Mouse (Mus musculus): Measurements from ENCODE around the gene Kcnj5. TPM values are rescaled to one million over a fixed set of nuclear protein-coding genes. Genes with fewer than 3 reads are reported as not detected.

The Kcnj5 gene
- polyA plus RNA-seq, 2 experiments: 0.74 to 1.3 TPM

- Histone ChIP-seq H3K9me3 (ENCODE audit: control insufficient read depth, low read length) (no peaks in the 10 kb centered on the region), H3K4me2 (ENCODE audit: low read depth) (no peak overlapping the region), H3K9ac (replicated peaks) (no peak overlapping the region), H3K4me3 (ENCODE audit: insufficient read depth in 1 of 2, low read depth in 2 of 2, low read length in 2 of 2) (no peak overlapping the region), H3K36me3 (replicated peaks; ENCODE audit: control insufficient read depth, insufficient read depth, low read depth) (no peaks in the 10 kb centered on the region), H3K27me3 (ENCODE audit: control insufficient read depth, insufficient read depth, low read length) (no peaks in the 10 kb centered on the region), H3K4me1 (replicated peaks; ENCODE audit: control insufficient read depth in 2 of 2, insufficient read depth in 2 of 2, low read length in 1 of 2) (no peaks in the 10 kb centered on the region), H3K27ac (no peak overlapping the region)
- 64% methylated on average over 4 of the region's 4 CpGs for WGBS (ENCODE audit: insufficient replicate concordance)
- no peak for TF ChIP-seq EP300 (IDR thresholded peaks at IDR 0.05; ENCODE audit: low read depth)
- no peak for TF ChIP-seq CTCF (IDR thresholded peaks at IDR 0.05; ENCODE audit: low read depth)
- ATAC-seq (ENCODE audit: insufficient read depth): no peak
- DNase-seq (ENCODE audit: low read depth in 3 of 3, low spot score in 3 of 3): no peak
Measured at GRCm38 (mm10) chr9:32384906-32385305, 40.8 kb upstream of the Kcnj5 start.

GRCm38 (mm10) chr9:32376863-32377590, 32.9 kb upstream of the Kcnj5 start:
- WGBS (ENCODE audit: insufficient replicate concordance): 67% methylated on average over 5 of the region's 5 CpGs
- ATAC-seq (ENCODE audit: insufficient read depth) (no peak), DNase-seq (ENCODE audit: low read depth in 3 of 3, low spot score in 3 of 3) (no peak)
- H3K4me1 ChIP-seq (replicated peaks; ENCODE audit: control insufficient read depth in 2 of 2, insufficient read depth in 2 of 2, low read length in 1 of 2): no peaks in the 10 kb centered on the region
- H3K27ac ChIP-seq: no peak overlapping the region
- no peak overlapping the region for H3K4me2 ChIP-seq (ENCODE audit: low read depth)
- no peaks in the 10 kb centered on the region for H3K36me3 ChIP-seq (replicated peaks; ENCODE audit: control insufficient read depth, insufficient read depth, low read depth)
- H3K9ac ChIP-seq (replicated peaks): no peak overlapping the region
- no peaks in the 10 kb centered on the region for H3K9me3 ChIP-seq (ENCODE audit: control insufficient read depth, low read length)
- TF ChIP-seq EP300 (IDR thresholded peaks at IDR 0.05; ENCODE audit: low read depth): no peak
- TF ChIP-seq CTCF (IDR thresholded peaks at IDR 0.05; ENCODE audit: low read depth): no peak
- H3K27me3 ChIP-seq (ENCODE audit: control insufficient read depth, insufficient read depth, low read length): no peaks in the 10 kb centered on the region
- H3K4me3 ChIP-seq (ENCODE audit: insufficient read depth in 1 of 2, low read depth in 2 of 2, low read length in 2 of 2): no peak overlapping the region

GRCm38 (mm10) chr9:32376031-32376430, 31.9 kb upstream of the Kcnj5 start:
- no peaks in the 10 kb centered on the region for H3K9me3 ChIP-seq (ENCODE audit: control insufficient read depth, low read length)
- no peak for ATAC-seq (ENCODE audit: insufficient read depth)

GRCm38 (mm10) chr9:32373656-32374055, 29.5 kb upstream of the Kcnj5 start:
- Histone ChIP-seq H3K9me3 (ENCODE audit: control insufficient read depth, low read length) (no peaks in the 10 kb centered on the region), H3K4me2 (ENCODE audit: low read depth) (no peak overlapping the region), H3K27me3 (ENCODE audit: control insufficient read depth, insufficient read depth, low read length) (no peaks in the 10 kb centered on the region), H3K36me3 (replicated peaks; ENCODE audit: control insufficient read depth, insufficient read depth, low read depth) (no peaks in the 10 kb centered on the region), H3K4me3 (ENCODE audit: insufficient read depth in 1 of 2, low read depth in 2 of 2, low read length in 2 of 2) (no peak overlapping the region), H3K27ac (no peak overlapping the region), H3K4me1 (replicated peaks; ENCODE audit: control insufficient read depth in 2 of 2, insufficient read depth in 2 of 2, low read length in 1 of 2) (no peaks in the 10 kb centered on the region), H3K9ac (replicated peaks) (no peak overlapping the region)
- 75% methylated on average over 6 of the region's 6 CpGs for WGBS (ENCODE audit: insufficient replicate concordance)
- ATAC-seq (ENCODE audit: insufficient read depth) (no peak), DNase-seq (ENCODE audit: low read depth in 3 of 3, low spot score in 3 of 3) (no peak)
- TF ChIP-seq CTCF (IDR thresholded peaks at IDR 0.05; ENCODE audit: low read depth) (no peak), EP300 (IDR thresholded peaks at IDR 0.05; ENCODE audit: low read depth) (no peak)

More at GRCm38 (mm10) chr9:32376031-32376430, 31.9 kb upstream of the Kcnj5 start:
- Histone ChIP-seq H3K4me3 (ENCODE audit: insufficient read depth in 1 of 2, low read depth in 2 of 2, low read length in 2 of 2) (no peak overlapping the region), H3K27ac (no peak overlapping the region), H3K4me1 (replicated peaks; ENCODE audit: control insufficient read depth in 2 of 2, insufficient read depth in 2 of 2, low read length in 1 of 2) (no peaks in the 10 kb centered on the region), H3K4me2 (ENCODE audit: low read depth) (no peak overlapping the region), H3K36me3 (replicated peaks; ENCODE audit: control insufficient read depth, insufficient read depth, low read depth) (no peaks in the 10 kb centered on the region), H3K27me3 (ENCODE audit: control insufficient read depth, insufficient read depth, low read length) (no peaks in the 10 kb centered on the region), H3K9ac (replicated peaks) (no peak overlapping the region)
- no peak for TF ChIP-seq CTCF (IDR thresholded peaks at IDR 0.05; ENCODE audit: low read depth)
- no peak for TF ChIP-seq EP300 (IDR thresholded peaks at IDR 0.05; ENCODE audit: low read depth)
- DNase-seq (ENCODE audit: low read depth in 3 of 3, low spot score in 3 of 3): no peak
- 74% methylated on average over 7 of the region's 7 CpGs for WGBS (ENCODE audit: insufficient replicate concordance)

GRCm38 (mm10) chr9:32372202-32372601, 28.1 kb upstream of the Kcnj5 start, which contains the start of gene Kcnj1:
Gene Kcnj1, plus strand, starts transcription at chr9:32372493.
- TF ChIP-seq EP300 (IDR thresholded peaks at IDR 0.05; ENCODE audit: low read depth) (no peak), CTCF (IDR thresholded peaks at IDR 0.05; ENCODE audit: low read depth) (no peak)
- no peak for DNase-seq (ENCODE audit: low read depth in 3 of 3, low spot score in 3 of 3)
- Histone ChIP-seq H3K4me2 (ENCODE audit: low read depth) (no peak within 1 kb of the TSS), H3K9ac (replicated peaks) (no peak within 1 kb of the TSS), H3K27me3 (ENCODE audit: control insufficient read depth, insufficient read depth, low read length) (no peaks in the 10 kb centered on the region), H3K4me3 (ENCODE audit: insufficient read depth in 1 of 2, low read depth in 2 of 2, low read length in 2 of 2) (no peak within 1 kb of the TSS), H3K27ac (no peak within 1 kb of the TSS), H3K9me3 (ENCODE audit: control insufficient read depth, low read length) (no peaks in the 10 kb centered on the region), H3K36me3 (replicated peaks; ENCODE audit: control insufficient read depth, insufficient read depth, low read depth) (no peaks in the 10 kb centered on the region), H3K4me1 (replicated peaks; ENCODE audit: control insufficient read depth in 2 of 2, insufficient read depth in 2 of 2, low read length in 1 of 2) (no peaks in the 10 kb centered on the region)
- 51% methylated on average over 6 of the region's 6 CpGs for WGBS (ENCODE audit: insufficient replicate concordance)
- ATAC-seq (ENCODE audit: insufficient read depth): no peak
